Mouse (Mus musculus) CH12.LX (cell line): Measurements from ENCODE around the gene Zc3hav1.

ENCODE experiments used
- BHLHE40 ChIP-seq: IDR thresholded peaks from 2 replicates; pipeline ENCODE4 v1.6.1; 2011; ENCODE audit warnings: mild to moderate bottlenecking, low read depth, low read length, improper control_type of control experiment
- CHD1 ChIP-seq: IDR thresholded peaks from 2 replicates; pipeline ENCODE4 v1.6.1; 2012; ENCODE audit warnings: low read depth, low read length, improper control_type of control experiment, inconsistent platforms
- CTCF ChIP-seq, 2 experiments: IDR thresholded peaks in 1 of 2; conservative IDR thresholded peaks in 1 of 2; 2 replicates each; pipeline ENCODE4 v1.5.1; 2011 to 2012; ENCODE audit warnings: low read depth in 2 of 2, low read length in 2 of 2, improper control_type of control experiment in 1 of 2, inconsistent platforms in 1 of 2, mild to moderate bottlenecking in 1 of 2, moderate library complexity in 1 of 2
- EP300 ChIP-seq: IDR thresholded peaks from 2 replicates; pipeline ENCODE4 v1.6.1; 2011; ENCODE audit warnings: low read length, improper control_type of control experiment
- ETS1 ChIP-seq: conservative IDR thresholded peaks from 2 replicates; pipeline ENCODE4 v1.6.1; 2012; ENCODE audit warnings: low read depth, mild to moderate bottlenecking, inconsistent platforms, low read length, improper control_type of control experiment, moderate library complexity
- GABPA ChIP-seq: IDR thresholded peaks from 2 replicates; pipeline ENCODE4 v1.6.1; 2012; ENCODE audit warnings: low read depth, low read length, improper control_type of control experiment, inconsistent platforms; ENCODE audit not compliant: insufficient replicate concordance
- HCFC1 ChIP-seq: IDR thresholded peaks from 2 replicates; pipeline ENCODE4 v1.6.1; 2012; ENCODE audit warnings: low read depth, mild to moderate bottlenecking, inconsistent platforms, low read length, improper control_type of control experiment
- MAZ ChIP-seq: IDR thresholded peaks from 2 replicates; pipeline ENCODE4 v1.6.1; 2012; ENCODE audit warnings: low read depth, mild to moderate bottlenecking, inconsistent platforms, low read length, improper control_type of control experiment, moderate library complexity
- MXI1 ChIP-seq: IDR thresholded peaks from 2 replicates; pipeline ENCODE4 v1.6.1; 2011; ENCODE audit warnings: mild to moderate bottlenecking, low read depth, low read length, improper control_type of control experiment
- POLR2A ChIP-seq: IDR thresholded peaks from 2 replicates; pipeline ENCODE4 v1.6.1; 2011; ENCODE audit warnings: low read depth, mild to moderate bottlenecking, improper control_type of control experiment, low read length
- USF1 ChIP-seq: IDR thresholded peaks from 2 replicates; pipeline ENCODE4 v1.6.1; 2014; ENCODE audit warnings: low read depth, mild to moderate bottlenecking, inconsistent platforms, low read length, improper control_type of control experiment
- ZNF384 ChIP-seq: IDR thresholded peaks from 2 replicates; pipeline ENCODE4 v1.6.1; 2012; ENCODE audit warnings: low read depth, low read length, improper control_type of control experiment, inconsistent platforms

DNA sequence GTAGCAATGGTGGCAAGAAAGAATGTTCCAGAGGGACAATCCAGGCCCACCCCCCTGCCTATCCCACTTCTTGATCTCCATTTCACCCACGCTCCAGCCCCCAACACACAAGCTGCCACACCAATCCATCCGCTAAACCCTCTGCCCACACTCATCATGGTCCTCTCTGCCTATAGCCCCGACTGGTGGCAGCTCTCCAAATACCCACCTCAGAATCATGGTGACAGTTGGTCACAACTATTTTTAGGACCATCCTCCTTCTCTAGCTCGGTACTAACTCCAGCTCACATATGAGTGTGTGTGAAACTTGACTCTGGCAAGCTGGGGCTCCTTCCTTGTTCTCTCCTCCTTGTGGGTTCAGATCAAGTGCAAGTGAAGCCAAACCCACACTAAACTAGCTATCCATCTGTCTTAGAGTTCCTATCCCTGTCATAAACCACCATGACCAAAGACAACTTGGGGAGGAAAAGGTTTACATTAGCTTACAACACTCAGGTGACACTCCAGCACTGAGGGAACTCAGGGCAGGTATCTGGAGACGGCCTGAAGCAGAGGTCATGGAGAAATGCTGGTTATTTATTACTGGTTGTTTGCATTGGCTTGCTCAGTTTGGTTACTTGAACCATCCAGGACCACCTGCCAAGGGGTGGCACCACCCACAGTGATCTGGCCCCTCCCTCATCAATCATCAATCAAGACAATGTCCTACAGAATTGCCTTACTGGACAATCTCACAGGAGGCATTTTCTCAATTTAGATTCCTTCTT is 90.8 kb downstream of the Zc3hav1 start:
- no peak for TF ChIP-seq EP300
- TF ChIP-seq MAZ = no peak
- TF ChIP-seq POLR2A = no peak
- no peak for TF ChIP-seq ZNF384
- no peak for TF ChIP-seq CTCF (conservative IDR thresholded peaks at IDR 0.05 in 1 of 2, IDR thresholded peaks at IDR 0.05 in 1 of 2; ENCODE audit: low read depth in 2 of 2, low read length in 2 of 2)
- TF ChIP-seq CHD1 = no peak
- no peak for TF ChIP-seq ETS1
- no peak for TF ChIP-seq MXI1
- no peak for TF ChIP-seq BHLHE40
- TF ChIP-seq USF1 = no peak
- no peak for TF ChIP-seq GABPA
- TF ChIP-seq HCFC1 = no peak
